In genomic region chr5:52040427-52041312, GRCm38 (mm10) we compare ENCODE assay signal across 1 mouse cellular context.
TF ChIP-seq lines count a peak whose summit lies in the region.

No protein-coding gene starts in this region.

TF ChIP-seq in MEL, 35 proteins besides CTCF, POLR2A, EP300 and RAD21 (continued from another document):
- TF ChIP-seq MYB (IDR thresholded peaks at IDR 0.05; ENCODE audit: low read depth, low read length) (peak; percentile 80), RCOR1 (IDR thresholded peaks at IDR 0.05; ENCODE audit: low read depth, low read length) (peak; percentile 95), POLR2AphosphoS2 (IDR thresholded peaks at IDR 0.05; ENCODE audit: low read length) (peak; percentile 56; the same call in 1 of the 2 replicates), MXI1 (IDR thresholded peaks at IDR 0.05; ENCODE audit: low read depth, low read length) (peak; percentile 44), POLR2AphosphoS5 (IDR thresholded peaks at IDR 0.05; ENCODE audit: borderline replicate concordance, low read depth, low read length) (no peak), NELFE (IDR thresholded peaks at IDR 0.05; ENCODE audit: low read depth, low read length) (no peak), JUND (IDR thresholded peaks at IDR 0.05; ENCODE audit: low read depth, low read length) (peak; percentile 100), SMC3 (IDR thresholded peaks at IDR 0.05; ENCODE audit: low read depth, low read length) (no peak), UBTF (IDR thresholded peaks at IDR 0.05; ENCODE audit: borderline replicate concordance, insufficient read depth, low read depth, low read length) (no peak)
TF ChIP-seq in MEL: peak in this region for 21.
